Comparison of ENCODE assay signal across 24 mouse cellular contexts in genomic region chr3:75950897-75951296, GRCm38 (mm10).
"Had no signal": no experiment of that assay in that cellular context is flagged by ENCODE, and none has a peak within 500 bp of the region (broad histone marks: within the 10 kb centered on the region; RNA-seq: fewer than 3 reads in every experiment).

No protein-coding gene starts in this region.

- H3K27ac ChIP-seq: heart, embryonic 10.5 days; hindbrain, embryonic 10.5 days; hindbrain, embryonic 12.5 days; hindbrain, embryonic 14.5 days; hindbrain, postnatal 0 days; kidney, embryonic 15.5 days; kidney, postnatal 0 days; limb, embryonic 10.5 days; limb, embryonic 12.5 days had no signal

- H3K27me3 ChIP-seq: heart, embryonic 12.5 days; hindbrain, embryonic 12.5 days; kidney, embryonic 15.5 days; limb, embryonic 12.5 days had no signal

- H3K9me3 ChIP-seq: heart, embryonic 10.5 days; heart, embryonic 12.5 days; hindbrain, embryonic 10.5 days; hindbrain, embryonic 12.5 days; kidney, embryonic 15.5 days; limb, embryonic 10.5 days; limb, embryonic 12.5 days had no signal

- H3K4me3 ChIP-seq: heart, embryonic 10.5 days; heart, embryonic 12.5 days; hindbrain, embryonic 10.5 days; hindbrain, embryonic 12.5 days; kidney, embryonic 15.5 days; limb, embryonic 10.5 days; limb, embryonic 12.5 days had no signal

- H3K9ac ChIP-seq: forebrain, postnatal 0 days; heart, embryonic 12.5 days; hindbrain, embryonic 12.5 days; hindbrain, embryonic 14.5 days; kidney, embryonic 15.5 days; limb, embryonic 12.5 days had no signal

- H3K4me2 ChIP-seq: heart, embryonic 12.5 days; hindbrain, embryonic 12.5 days; hindbrain, embryonic 14.5 days; kidney, embryonic 15.5 days; limb, embryonic 12.5 days had no signal

- DNase-seq: forebrain, postnatal 0 days; gastrocnemius, postnatal 14 days; gastrocnemius, postnatal 36 days; heart, adult 18-20 months; heart, postnatal 10 days; heart, postnatal 4 days; kidney, adult 11 months; kidney, adult 2 months; kidney, adult 9 months; kidney, postnatal 14 days; kidney, postnatal 36 days; layer of hippocampus, adult 9-11 months; layer of hippocampus, postnatal 36 days had no signal

- ATAC-seq: forebrain, postnatal 0 days; hindbrain, postnatal 0 days; intestine, embryonic 16.5 days had no signal
